Mouse (Mus musculus) neutrophil, adult 5-6 weeks (primary cell): Measurements from ENCODE around the gene Rab6b. TPM values are rescaled to one million over a fixed set of nuclear protein-coding genes. Genes with fewer than 3 reads are reported as not detected.

Experiments used
- ATAC-seq: fragments of 151-379, 151-347 bp; 2 replicates; pipeline ENCODE4 v1.8.0; 2017; ENCODE audit warnings: mild to moderate bottlenecking, moderate TSS enrichment; ENCODE audit not compliant: insufficient number of reproducible peaks, poor library complexity, low FRiP score, severe bottlenecking; ENCODE audit errors: extremely low read depth
- total RNA-seq: library from RNA; stranded (forward); fragments of 200-1000 nt; gene quantifications from 2 replicates; pipeline ENCODE4 v1.2.3, GENCODE M21; 2017

Rab6b gene
- total RNA-seq, 1 experiment from 2014 or later: 2.2 TPM

DNA sequence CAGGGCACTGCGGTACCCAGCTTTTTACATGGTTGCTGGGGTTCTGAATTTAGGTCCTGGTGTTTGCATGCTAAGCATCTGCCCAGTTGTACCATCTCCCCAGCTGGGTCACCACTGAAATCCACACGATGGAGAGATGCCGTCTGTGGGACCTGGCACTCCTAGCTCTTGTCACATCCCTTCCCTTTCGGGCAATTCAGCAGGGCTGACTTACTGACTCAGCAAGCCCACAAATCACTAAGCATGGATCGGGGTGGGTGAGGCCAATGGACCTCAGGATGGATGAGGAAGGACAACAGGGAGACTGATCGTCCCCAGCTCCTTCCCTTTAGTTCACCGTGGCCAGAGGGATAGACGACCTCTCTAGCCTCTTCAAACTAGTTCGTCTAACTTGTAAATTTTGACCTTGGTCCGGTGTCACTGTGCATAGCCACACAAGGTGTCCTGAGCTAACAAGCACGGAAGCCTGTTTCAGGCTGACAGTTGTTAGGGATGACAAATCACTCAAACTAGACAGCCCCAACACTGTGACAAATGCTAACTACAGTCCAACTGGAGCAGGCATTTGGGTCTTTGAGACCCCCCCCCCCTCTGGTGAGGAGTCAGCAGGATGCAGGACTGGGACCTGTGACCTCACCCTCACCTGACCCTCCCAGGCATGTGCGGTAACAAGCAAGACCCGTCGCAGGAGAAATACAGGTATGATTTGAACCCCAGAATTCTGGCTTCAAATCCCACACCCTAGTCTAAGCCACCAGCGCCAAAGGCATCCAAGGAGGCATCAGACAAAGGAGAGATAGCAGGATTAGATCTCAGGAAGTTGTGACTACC, 117.7 kb downstream of the Rab6b start:
- ATAC-seq: no peak

DNA sequence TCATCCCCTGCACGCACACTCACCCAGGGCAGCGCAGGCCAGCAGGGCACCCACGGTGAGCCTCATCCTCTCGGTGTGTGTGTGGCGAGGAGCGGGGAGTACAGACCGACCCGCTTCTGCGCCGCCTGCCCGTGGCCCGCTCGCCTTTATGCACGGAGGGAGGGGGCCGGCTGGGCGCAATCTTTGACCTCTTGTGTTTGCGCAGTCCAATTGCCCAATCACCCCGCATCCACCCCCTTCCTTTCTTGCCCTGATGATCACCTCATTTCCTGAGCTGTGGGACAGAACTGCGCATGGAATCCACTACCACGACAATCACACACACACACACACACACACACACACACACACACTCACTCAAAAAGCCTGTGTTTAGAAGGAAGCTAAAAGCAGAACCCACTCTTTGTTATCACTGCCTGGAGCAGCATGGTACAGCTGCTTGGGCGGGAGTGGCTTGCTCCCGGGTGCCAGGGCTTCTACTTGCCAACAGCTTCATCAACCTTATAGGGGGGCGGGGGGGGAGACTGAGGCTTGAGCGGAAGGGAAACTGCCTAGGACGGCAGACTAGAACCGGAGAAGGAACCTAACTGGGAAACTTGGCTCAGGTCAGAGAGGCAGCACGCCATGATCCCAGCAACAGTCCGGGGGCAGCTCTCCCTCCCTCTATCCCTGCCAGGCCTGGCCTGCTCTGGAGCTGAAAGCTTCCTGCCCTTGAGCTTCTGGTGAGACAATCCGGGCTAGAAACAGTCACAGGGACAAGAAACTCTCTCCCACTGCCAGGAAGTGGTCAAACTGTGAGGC, 118.8 kb downstream of the Rab6b start, which contains the start of the genes Gm20425 and Trf:
Gm20425 (minus strand) TSS at position 157 of the 801 bp plus-strand sequence.
Trf (minus strand) TSS at position 294 of the 801 bp plus-strand sequence.
- ATAC-seq: peak; percentile 75

DNA sequence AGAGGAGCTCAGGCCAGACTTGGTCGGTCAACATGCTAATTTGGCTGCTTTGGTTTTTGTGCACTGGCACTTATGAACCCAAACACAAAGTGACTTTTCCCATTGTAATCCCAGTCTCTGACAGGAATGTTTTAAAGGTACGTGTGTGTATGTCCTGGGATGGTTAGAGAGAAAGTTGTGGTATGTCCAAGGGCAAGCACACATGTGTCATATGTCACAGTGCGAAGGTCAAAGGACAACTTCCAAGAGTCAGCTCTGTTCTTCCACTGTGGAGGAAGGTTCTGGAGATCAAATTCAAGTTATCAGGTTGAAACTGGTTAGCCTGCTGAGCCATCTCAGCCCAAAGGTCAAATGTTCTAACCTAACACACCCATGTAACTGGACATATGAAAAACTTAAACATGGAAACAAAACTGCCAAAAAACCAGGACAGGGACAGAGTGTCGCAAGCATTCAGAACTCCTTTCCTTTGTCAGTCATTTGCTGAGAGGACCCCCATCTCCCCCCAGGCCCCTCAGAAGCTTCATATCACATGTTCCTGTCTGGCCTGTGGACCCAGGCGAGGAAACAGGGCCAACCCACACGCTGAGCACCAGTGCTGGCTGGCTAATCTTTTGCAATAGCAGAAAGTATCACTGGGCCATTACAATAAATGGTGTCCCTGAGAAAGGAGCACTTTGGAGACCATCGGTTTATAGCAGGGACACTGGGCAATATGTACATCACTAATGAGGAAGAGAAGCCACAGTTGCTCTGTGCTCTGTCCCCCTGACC, 120.8 kb downstream of the Rab6b start:
- ATAC-seq: no peak

DNA sequence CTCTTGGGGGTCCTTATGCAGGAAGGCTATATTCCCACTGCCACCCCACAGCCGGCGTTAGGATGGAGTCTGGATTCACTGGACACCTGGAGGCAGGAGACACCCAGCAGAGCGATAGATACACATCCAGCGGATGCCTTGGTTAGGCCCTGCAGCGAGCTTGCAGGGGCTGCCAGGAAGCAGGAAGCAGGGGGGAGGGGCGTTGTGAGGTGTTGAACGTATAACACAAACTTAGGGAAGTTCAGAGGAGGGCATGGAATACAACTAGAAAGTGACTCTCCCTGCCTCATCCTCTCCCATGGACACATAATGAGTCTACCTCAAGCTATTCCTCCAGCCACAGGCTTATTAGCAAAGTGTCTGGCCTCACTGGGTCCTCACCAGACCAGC, 121.4 kb downstream of the Rab6b start:
- ATAC-seq: no peak

DNA sequence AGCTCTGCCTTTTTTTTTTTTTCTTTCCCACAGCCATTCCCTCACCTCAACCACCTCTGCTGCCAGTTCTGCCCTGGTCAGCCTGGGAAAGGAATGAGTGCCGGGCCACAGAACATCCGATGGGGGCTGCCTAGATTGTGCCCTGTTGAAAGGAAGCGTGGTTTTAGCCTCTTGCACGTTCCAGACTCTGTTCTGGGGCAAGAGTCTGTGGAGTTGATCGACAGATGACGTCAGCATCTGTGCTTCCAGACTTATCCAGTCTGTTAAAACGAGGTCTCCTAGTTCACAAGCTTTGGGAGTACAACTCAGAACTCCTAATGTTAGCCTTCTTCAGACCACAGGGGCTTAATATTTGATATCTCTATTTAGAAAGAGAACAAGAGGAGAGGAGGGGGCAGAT, 122.5 kb downstream of the Rab6b start:
- ATAC-seq: no peak

DNA sequence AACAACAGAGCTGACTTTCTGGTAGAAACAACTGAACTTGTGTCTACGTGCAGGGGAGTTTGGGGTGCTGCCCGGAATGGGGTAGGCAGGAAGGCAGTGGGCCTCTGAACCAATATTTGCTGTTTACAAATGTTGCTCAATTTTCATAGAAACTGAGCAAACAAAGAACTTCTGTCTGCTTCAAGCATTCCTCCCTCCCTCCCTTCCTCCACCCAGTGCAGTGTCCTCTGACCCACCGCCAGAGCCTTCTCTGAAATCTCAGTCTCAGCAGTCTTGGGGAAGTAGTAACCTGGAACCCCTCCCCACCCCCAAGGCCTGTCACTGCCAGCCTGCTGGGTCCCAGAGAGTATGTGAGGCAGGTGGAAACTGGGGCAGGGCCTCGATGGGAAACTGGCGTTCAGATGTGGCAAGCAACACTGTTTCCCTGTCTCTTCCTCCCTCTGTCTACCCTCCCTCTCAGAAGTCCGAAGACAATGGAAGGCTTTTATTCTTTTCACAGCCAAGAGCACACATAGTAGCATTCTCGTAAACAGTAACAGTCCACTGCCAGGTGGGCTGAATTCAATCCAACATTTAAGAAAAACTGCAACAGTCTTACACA, 123.1 kb downstream of the Rab6b start:
- ATAC-seq: 0 out of 2 replicates have a peak, but pooled peaks have one; percentile 9

Other genes starting within 250 kb of the Rab6b start
- not detected in 2 replicates for gene Slco2a1, start 123.1 kb upstream of the Rab6b start, total RNA-seq
- gene Srprb, start 90.3 kb downstream of the Rab6b start, total RNA-seq: 13.6 and 14.2 TPM in 2 replicates
- gene Gm20425, start 118.5 kb downstream of the Rab6b start, total RNA-seq: not detected in 2 replicates
- gene Trf, start 118.7 kb downstream of the Rab6b start, total RNA-seq: 152 and 164 TPM in 2 replicates
- 2.1 TPM in 1 of 2 replicates, not detected in the other for gene 1300017J02Rik, start 193.3 kb downstream of the Rab6b start, total RNA-seq
- gene Topbp1, start 193.4 kb downstream of the Rab6b start, total RNA-seq: 86.4 and 96.5 TPM in 2 replicates